Mouse (Mus musculus): ENCODE data around the gene Grik1. TPM values are rescaled to one million over a fixed set of nuclear protein-coding genes. Genes with fewer than 3 reads are reported as not detected.

The Grik1 gene
- polyA plus RNA-seq, 1 experiment from 2014 or later = 3.2 TPM

DNA sequence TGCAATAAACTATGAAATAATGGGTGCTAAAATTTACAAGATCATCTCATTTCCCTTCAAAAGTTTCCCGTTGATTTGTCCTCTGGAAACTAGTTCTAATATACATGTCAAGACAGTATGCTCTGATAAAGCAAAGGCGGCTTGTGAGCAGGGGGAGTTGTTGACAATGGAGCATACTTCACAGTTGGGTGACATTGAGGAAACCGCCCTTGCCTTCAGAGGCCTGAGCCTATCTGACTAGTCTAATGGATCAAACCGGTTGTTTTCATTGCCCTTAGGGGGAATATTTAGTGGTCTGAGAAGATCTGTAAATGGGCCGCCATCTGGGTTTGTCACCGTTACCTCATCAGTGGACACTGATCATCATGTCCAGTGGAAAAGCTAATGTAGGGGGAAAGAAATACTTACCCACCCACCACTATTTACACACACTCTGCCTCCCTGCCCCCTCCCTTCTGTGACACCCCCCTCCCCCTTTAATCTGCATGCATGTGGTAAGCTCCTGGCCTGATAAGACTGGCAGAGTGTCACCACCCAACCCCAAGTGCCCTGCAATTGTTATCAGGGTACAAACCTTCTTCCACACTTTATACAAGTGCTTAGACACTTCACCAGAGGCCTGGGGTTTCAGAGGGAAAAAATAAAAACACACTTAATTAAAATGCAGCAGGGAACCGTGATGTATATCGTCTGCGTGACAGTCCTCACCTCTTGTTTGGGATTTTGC lies 335.2 kb downstream of the Grik1 start:
- ATAC-seq (ENCODE audit: insufficient number of reproducible peaks, insufficient read depth, low FRiP score, low TSS enrichment, low read depth) = no peak
- H3K27me3 ChIP-seq = no peaks in the 10 kb centered on the region
- H3K4me2 ChIP-seq = no peak overlapping the region
- H3K9me3 ChIP-seq = no peaks in the 10 kb centered on the region
- no peak overlapping the region for H3K9ac ChIP-seq
- no peak overlapping the region for H3K4me3 ChIP-seq
- 82% methylated on average over 9 of the region's 9 CpGs for WGBS
- no peak overlapping the region for H3K27ac ChIP-seq
- H3K36me3 ChIP-seq = no peaks in the 10 kb centered on the region
- H3K4me1 ChIP-seq = no peaks in the 10 kb centered on the region

DNA sequence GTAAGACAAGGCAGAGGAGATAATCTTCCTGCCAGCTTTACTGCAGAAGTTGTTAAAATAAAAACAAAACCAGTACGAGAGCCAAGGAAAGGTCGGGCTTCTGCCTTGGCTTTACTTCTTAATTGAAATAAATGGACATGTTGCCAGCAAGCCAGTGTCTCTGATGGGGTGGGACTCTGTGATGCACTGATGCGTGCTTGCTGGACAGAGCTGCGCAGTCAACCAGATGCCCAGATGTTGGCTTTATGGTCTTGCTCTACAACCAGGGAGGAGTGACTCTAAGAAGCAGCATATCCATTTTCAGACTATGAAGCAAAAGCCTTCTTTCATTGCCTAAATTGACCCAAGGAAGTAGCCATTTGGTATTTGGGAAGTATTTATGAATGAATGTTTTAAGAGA lies 336.9 kb downstream of the Grik1 start:
- Histone ChIP-seq H3K4me1 (no peaks in the 10 kb centered on the region), H3K27me3 (no peaks in the 10 kb centered on the region), H3K27ac (no peak overlapping the region), H3K36me3 (no peaks in the 10 kb centered on the region), H3K4me3 (no peak overlapping the region), H3K9me3 (no peaks in the 10 kb centered on the region), H3K9ac (no peak overlapping the region), H3K4me2 (no peak overlapping the region)
- 96% methylated on average over 4 of the region's 4 CpGs for WGBS
- no peak for ATAC-seq (ENCODE audit: insufficient number of reproducible peaks, insufficient read depth, low FRiP score, low TSS enrichment, low read depth)

- no peak for ATAC-seq (ENCODE audit: insufficient number of reproducible peaks, insufficient read depth, low FRiP score, low TSS enrichment, low read depth)
- Histone ChIP-seq H3K9ac (no peak overlapping the region), H3K27ac (no peak overlapping the region), H3K4me1 (no peaks in the 10 kb centered on the region), H3K4me3 (no peak overlapping the region), H3K27me3 (no peaks in the 10 kb centered on the region), H3K4me2 (no peak overlapping the region), H3K9me3 (no peaks in the 10 kb centered on the region), H3K36me3 (no peaks in the 10 kb centered on the region)
- WGBS = 94% methylated on average over 11 of the region's 11 CpGs
Observed at GRCm38 (mm10) chr16:87949881-87950280, 340.2 kb downstream of the Grik1 start.

GRCm38 (mm10) chr16:87948122-87948521 lies 341.9 kb downstream of the Grik1 start:
- no peak overlapping the region for H3K4me3 ChIP-seq
- 59% methylated on average over 4 of the region's 4 CpGs for WGBS
- no peak overlapping the region for H3K27ac ChIP-seq
- ATAC-seq (ENCODE audit: insufficient number of reproducible peaks, insufficient read depth, low FRiP score, low TSS enrichment, low read depth) = no peak
- no peaks in the 10 kb centered on the region for H3K4me1 ChIP-seq
- H3K36me3 ChIP-seq = no peaks in the 10 kb centered on the region
- no peak overlapping the region for H3K4me2 ChIP-seq
- no peak overlapping the region for H3K9ac ChIP-seq
- H3K9me3 ChIP-seq = no peaks in the 10 kb centered on the region
- no peaks in the 10 kb centered on the region for H3K27me3 ChIP-seq

DNA sequence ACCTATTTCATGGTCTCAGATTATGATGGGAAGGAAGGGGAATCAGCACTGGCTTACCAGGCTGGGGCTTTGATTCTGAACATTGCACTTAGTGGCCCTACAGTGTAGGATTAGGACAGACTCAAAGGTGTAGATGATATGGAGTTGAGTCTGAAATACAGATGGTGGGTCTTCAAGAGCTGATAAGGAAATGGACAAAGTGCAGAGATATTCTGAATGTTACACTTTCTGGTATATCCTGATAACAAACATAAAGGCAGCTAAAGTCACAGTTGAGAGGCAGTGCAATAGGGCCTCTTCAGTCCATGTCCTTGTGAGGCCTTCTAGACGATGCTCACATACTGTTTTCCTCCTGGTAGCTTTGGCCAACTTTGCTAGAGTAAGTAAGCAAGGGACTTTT lies 345.7 kb downstream of the Grik1 start:
- Histone ChIP-seq H3K9ac (no peak overlapping the region), H3K4me2 (no peak overlapping the region), H3K9me3 (no peaks in the 10 kb centered on the region), H3K4me1 (no peaks in the 10 kb centered on the region), H3K36me3 (no peaks in the 10 kb centered on the region), H3K27me3 (no peaks in the 10 kb centered on the region), H3K4me3 (no peak overlapping the region), H3K27ac (no peak overlapping the region)
- 87% methylated on average over 1 of the region's 1 CpGs for WGBS
- ATAC-seq (ENCODE audit: insufficient number of reproducible peaks, insufficient read depth, low FRiP score, low TSS enrichment, low read depth) = no peak

- H3K4me1 ChIP-seq = no peaks in the 10 kb centered on the region
- H3K27me3 ChIP-seq = no peaks in the 10 kb centered on the region
- ATAC-seq (ENCODE audit: insufficient number of reproducible peaks, insufficient read depth, low FRiP score, low TSS enrichment, low read depth) = no peak
- no peaks in the 10 kb centered on the region for H3K36me3 ChIP-seq
- H3K9me3 ChIP-seq = no peaks in the 10 kb centered on the region
- no peak overlapping the region for H3K9ac ChIP-seq
- H3K4me3 ChIP-seq = no peak overlapping the region
- H3K27ac ChIP-seq = no peak overlapping the region
- no peak overlapping the region for H3K4me2 ChIP-seq
- 88% methylated on average over 13 of the region's 13 CpGs for WGBS
Observed at GRCm38 (mm10) chr16:87942103-87942865, 347.8 kb downstream of the Grik1 start.

GRCm38 (mm10) chr16:87934685-87935084 lies 355.4 kb downstream of the Grik1 start:
- no peak for ATAC-seq (ENCODE audit: insufficient number of reproducible peaks, insufficient read depth, low FRiP score, low TSS enrichment, low read depth)
- no peak overlapping the region for H3K4me3 ChIP-seq
- 89% methylated on average over 1 of the region's 1 CpGs for WGBS
- H3K9ac ChIP-seq = no peak overlapping the region
- H3K36me3 ChIP-seq = no peaks in the 10 kb centered on the region
- no peaks in the 10 kb centered on the region for H3K27me3 ChIP-seq
- no peaks in the 10 kb centered on the region for H3K9me3 ChIP-seq
- H3K4me2 ChIP-seq = no peak overlapping the region
- no peak overlapping the region for H3K27ac ChIP-seq
- H3K4me1 ChIP-seq = no peaks in the 10 kb centered on the region

- 90% methylated on average over 2 of the region's 2 CpGs for WGBS
- H3K9me3 ChIP-seq = no peaks in the 10 kb centered on the region
- no peak overlapping the region for H3K9ac ChIP-seq
- no peaks in the 10 kb centered on the region for H3K27me3 ChIP-seq
- no peak overlapping the region for H3K27ac ChIP-seq
- H3K4me1 ChIP-seq = no peaks in the 10 kb centered on the region
- H3K36me3 ChIP-seq = no peaks in the 10 kb centered on the region
- ATAC-seq (ENCODE audit: insufficient number of reproducible peaks, insufficient read depth, low FRiP score, low TSS enrichment, low read depth) = no peak
- no peak overlapping the region for H3K4me2 ChIP-seq
- no peak overlapping the region for H3K4me3 ChIP-seq
Observed at GRCm38 (mm10) chr16:87931358-87931757, 358.7 kb downstream of the Grik1 start.

DNA sequence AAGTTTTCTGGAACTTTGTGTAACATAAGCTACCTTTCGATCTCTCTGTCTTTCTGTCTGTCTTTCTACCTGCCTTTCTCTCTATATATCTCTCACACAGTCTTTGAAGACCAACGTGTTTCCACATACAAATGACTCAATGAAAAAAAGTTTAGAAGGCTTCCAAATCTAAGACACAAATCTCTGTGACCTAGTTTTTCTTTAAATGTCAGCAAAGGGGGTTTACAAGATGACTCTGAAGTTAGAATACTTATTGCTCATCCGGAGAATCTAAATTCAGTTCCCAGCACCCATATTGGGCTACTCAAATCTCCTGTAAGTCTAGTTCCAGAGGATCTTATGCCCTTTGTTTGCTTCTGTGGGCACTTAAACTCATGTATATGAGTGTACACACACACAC lies 359.5 kb downstream of the Grik1 start:
- Histone ChIP-seq H3K4me2 (no peak overlapping the region), H3K27ac (no peak overlapping the region), H3K4me1 (no peaks in the 10 kb centered on the region), H3K36me3 (no peaks in the 10 kb centered on the region), H3K9ac (no peak overlapping the region), H3K9me3 (no peaks in the 10 kb centered on the region), H3K27me3 (no peaks in the 10 kb centered on the region), H3K4me3 (no peak overlapping the region)
- WGBS = 86% methylated on average over 3 of the region's 3 CpGs
- ATAC-seq (ENCODE audit: insufficient number of reproducible peaks, insufficient read depth, low FRiP score, low TSS enrichment, low read depth) = no peak

- H3K4me3 ChIP-seq = no peak overlapping the region
- H3K36me3 ChIP-seq = no peaks in the 10 kb centered on the region
- WGBS = 76% methylated on average over 1 of the region's 1 CpGs
- H3K4me2 ChIP-seq = no peak overlapping the region
- no peaks in the 10 kb centered on the region for H3K9me3 ChIP-seq
- no peak overlapping the region for H3K27ac ChIP-seq
- no peak for ATAC-seq (ENCODE audit: insufficient number of reproducible peaks, insufficient read depth, low FRiP score, low TSS enrichment, low read depth)
- H3K4me1 ChIP-seq = no peaks in the 10 kb centered on the region
- no peak overlapping the region for H3K9ac ChIP-seq
- H3K27me3 ChIP-seq = no peaks in the 10 kb centered on the region
Observed at GRCm38 (mm10) chr16:87928671-87929070, 361.4 kb downstream of the Grik1 start.

DNA sequence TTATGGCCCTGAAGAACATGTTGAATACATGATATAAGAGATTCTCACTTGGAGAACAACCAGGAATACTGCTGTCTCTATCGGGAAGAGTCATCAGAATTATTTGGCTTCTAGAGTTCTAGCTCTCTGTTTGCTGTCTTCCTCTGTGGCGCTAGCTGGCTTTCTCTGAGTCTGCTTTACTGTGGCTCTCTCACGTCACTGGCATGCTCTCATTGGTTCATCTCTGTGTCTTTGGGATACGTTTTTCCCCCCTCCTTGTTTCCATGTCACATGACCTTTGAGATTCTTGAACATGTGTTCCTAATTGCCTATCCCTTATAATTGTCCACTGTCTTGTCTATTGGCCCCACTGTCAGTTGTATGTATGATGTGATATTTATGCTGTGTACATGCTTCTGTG lies 372.2 kb downstream of the Grik1 start:
- Histone ChIP-seq H3K4me3 (no peak overlapping the region), H3K27ac (0 out of 2 replicates have a peak overlapping the region, but pooled peaks have one; percentile 81), H3K36me3 (no peaks in the 10 kb centered on the region), H3K27me3 (no peaks in the 10 kb centered on the region), H3K4me1 (peaks cover 16% of the 10 kb centered on the region), H3K4me2 (no peak overlapping the region), H3K9me3 (no peaks in the 10 kb centered on the region), H3K9ac (no peak overlapping the region)
- 61% methylated on average over 4 of the region's 4 CpGs for WGBS
- ATAC-seq (ENCODE audit: insufficient number of reproducible peaks, insufficient read depth, low FRiP score, low TSS enrichment, low read depth) = no peak

DNA sequence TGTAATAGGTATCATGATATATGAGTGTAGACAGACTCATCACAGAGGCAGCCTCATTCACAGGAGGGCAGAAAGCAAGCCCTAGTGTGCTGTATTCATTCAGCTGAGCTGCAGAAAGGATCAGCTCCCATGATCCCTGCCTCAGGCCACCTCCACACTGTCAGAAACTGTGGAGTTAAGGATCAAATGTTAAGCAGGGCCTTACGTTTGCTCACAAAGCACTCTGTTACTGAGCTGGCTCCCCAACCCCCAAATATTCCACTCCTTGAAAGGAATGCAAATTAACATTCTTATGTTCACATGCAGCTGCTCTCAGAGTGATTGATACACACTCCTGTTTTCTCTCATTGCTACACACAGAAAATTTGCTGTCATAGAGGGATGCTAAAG lies 372.9 kb downstream of the Grik1 start:
- 0 out of 2 replicates have a peak overlapping the region, but pooled peaks have one; percentile 2 for H3K4me2 ChIP-seq
- peaks cover 16% of the 10 kb centered on the region for H3K4me1 ChIP-seq
- 3% methylated on average over 1 of the region's 1 CpGs for WGBS
- no peaks in the 10 kb centered on the region for H3K9me3 ChIP-seq
- no peaks in the 10 kb centered on the region for H3K36me3 ChIP-seq
- H3K27ac ChIP-seq = peak overlapping the region; percentile 81
- ATAC-seq (ENCODE audit: insufficient number of reproducible peaks, insufficient read depth, low FRiP score, low TSS enrichment, low read depth) = 0 out of 2 replicates have a peak, but pooled peaks have one; percentile 37
- no peak overlapping the region for H3K9ac ChIP-seq
- no peaks in the 10 kb centered on the region for H3K27me3 ChIP-seq
- H3K4me3 ChIP-seq = no peak overlapping the region
